Mouse (Mus musculus) CD8-positive naive resting alpha-beta T cell, adult 2 months (primary cell): Measurements from ENCODE around the gene Sema3b.
"Not testable (repeated sequence)": the region's sequence is repeated elsewhere in the genome, so short reads cannot be mapped to it uniquely, and the experiment has no call there.

Source experiments
- DNase-seq, 2 experiments: peaks; one replicate each; pipeline ENCODE4 v3.0.0; 2022; ENCODE audit warnings: low read depth in 2 of 2, low spot score in 2 of 2

Sema3b gene

GRCm38 (mm10) chr9:107570845-107571244 lies 38.2 kb downstream of the Sema3b start:
- no peak for DNase-seq

- DNase-seq: no peak
Observed at GRCm38 (mm10) chr9:107570016-107570415, 39.0 kb downstream of the Sema3b start.

DNA sequence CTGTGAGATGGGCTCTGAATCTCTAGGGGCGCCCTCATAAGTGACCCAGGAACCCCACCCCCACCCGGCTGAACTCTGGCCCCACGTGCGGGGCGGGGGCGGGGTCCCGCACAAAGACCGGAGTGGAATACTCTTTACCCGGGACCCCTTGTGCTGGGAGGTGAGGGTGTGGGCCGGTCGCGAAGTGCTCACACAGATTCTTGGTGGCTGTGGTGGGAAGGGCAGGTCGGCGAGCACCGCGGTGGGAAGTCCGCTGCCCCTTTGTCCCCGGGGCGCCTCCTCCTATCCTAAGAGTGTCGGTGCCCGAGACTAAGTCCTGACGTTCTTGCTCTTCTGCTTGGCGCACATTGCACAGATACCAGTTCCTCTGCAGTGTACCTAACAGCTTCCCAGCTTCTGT lies 39.8 kb downstream of the Sema3b start:
- no peak for DNase-seq

- peak; percentile 62 to 76 for DNase-seq
Observed at GRCm38 (mm10) chr9:107568331-107569261, 40.4 kb downstream of the Sema3b start.

- no peak for DNase-seq
Observed at GRCm38 (mm10) chr9:107567702-107568319, 41.2 kb downstream of the Sema3b start, which contains the start of gene Hyal2. Gene Hyal2, plus strand, starts transcription at chr9:107567945.

- no peak for DNase-seq
Observed at GRCm38 (mm10) chr9:107566855-107567254, 42.2 kb downstream of the Sema3b start.

GRCm38 (mm10) chr9:107566041-107566709 lies 42.9 kb downstream of the Sema3b start:
- DNase-seq: peak; percentile 67 to 68

DNA sequence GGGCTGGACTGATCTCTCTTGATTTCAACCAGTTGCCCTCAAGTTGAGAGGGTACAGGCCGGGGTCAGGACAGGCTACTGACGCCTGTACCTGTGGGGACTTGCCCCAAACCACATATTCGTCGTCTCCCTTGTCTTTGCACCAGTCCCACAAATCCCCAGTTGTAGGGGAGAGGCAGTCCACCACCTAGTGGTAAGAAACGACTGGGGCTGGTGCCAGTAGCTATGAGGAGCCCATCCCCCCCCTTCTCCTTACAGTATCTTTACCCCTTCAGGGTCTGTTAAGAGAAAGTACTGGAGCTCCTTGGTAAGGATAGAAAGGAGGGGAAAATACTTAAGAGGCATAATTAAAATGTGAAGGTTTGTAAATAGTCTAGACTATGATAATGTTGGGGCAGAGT lies 43.5 kb downstream of the Sema3b start:
- not testable (repeated sequence) for DNase-seq

DNA sequence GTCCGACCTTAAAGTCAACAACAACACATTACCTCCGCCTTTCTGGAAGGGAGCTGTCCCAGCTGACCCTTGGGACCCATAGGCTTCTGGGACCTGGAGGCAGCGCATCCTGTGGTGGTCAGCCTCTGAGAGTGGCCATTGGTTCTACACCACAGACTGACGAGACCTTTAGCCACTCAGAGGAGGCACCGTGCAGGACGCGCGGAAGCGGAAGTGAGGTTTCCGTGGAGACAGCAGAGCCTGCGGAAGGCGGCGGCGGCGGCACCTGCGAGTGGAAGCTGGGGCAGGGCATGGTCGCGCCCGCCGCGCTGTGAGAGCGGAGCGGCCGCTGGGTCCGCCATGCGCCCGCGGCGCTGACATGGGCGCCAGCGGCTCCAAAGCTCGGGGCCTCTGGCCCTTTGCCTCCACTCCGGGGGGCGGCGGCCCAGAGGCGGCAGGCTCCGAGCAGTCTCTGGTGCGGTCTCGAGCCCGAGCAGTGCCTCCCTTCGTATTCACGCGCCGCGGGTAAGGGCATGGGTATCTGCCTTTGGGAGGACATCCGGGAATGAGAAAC lies 45.9 kb downstream of the Sema3b start, which contains the start of gene Tusc2:
Gene Tusc2 (plus strand): TSS at position 227 of the 553 bp plus-strand sequence.
- peak; percentile 80 to 84 for DNase-seq

GRCm38 (mm10) chr9:107556346-107556745 lies 52.7 kb downstream of the Sema3b start:
- DNase-seq: no peak

DNA sequence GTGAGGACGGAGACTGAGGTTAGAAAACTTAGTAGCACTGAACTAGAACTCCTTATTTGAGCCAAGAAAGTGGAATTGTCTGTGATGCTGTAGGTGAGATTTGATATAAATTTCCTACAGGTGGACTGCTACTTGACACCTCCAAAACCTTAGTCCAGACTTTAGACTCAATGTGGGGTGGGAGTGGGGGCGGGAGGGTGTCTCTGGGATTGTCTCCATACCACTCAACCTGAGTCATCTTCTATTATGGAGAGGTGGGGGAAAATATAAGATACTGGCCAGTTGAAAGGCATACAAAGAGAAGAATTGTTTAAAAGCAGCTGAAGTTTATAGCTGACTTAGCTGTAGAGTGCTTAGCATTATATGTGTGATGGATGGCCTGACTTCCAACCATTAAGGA lies 53.3 kb downstream of the Sema3b start:
- no peak for DNase-seq

DNA sequence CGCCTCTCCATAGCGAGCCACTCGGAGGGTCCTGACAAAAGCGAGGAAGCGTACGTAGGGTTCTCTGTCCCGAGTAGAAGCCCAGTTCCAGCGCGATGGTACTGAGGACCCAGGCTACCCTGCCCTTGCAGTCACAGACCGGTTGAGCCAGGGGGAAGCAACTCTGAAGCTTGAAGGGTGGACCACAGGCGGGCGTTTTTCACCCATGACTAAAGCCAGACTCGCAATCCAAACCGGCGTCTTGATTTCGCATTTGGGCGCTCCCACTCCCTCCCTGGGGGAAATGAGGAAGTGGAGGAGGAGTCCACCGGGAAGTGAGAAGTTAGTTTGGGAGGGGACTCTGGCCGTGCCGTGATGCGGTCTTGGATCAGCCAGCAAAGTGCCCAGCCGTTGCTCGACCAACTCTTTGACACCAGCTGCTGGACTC lies 54.0 kb downstream of the Sema3b start:
- DNase-seq: no peak

DNA sequence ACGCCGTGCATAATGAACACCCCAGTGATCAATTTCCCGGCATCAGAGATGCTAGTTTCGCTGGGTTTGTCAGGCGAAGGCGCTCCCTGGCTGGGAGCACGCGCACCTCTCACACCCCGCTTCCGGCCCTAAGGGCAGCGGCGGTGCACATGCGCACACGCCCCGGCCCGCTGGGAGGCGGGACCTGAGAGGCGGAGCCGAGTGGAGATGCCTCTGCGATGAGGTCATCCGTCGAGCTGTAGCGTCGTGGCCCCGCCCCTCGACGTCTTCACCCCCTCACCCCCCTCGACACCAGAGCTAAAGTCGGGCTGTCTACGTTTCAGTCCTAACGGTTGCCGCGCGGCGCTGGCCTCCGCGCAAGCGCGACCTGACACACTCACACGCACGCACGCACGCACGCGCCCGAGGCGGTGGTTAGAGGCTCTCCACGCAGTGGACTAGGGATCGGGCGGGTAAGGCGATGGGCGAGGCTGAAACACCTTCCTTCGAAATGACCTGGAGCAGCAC lies 54.7 kb downstream of the Sema3b start:
- peak; percentile 94 to 95 for DNase-seq

- no peak for DNase-seq
Observed at GRCm38 (mm10) chr9:107553541-107554318, 55.3 kb downstream of the Sema3b start.

- DNase-seq: no peak
Observed at GRCm38 (mm10) chr9:107552690-107553393, 56.2 kb downstream of the Sema3b start.

- DNase-seq: no peak
Observed at GRCm38 (mm10) chr9:107551890-107552355, 57.1 kb downstream of the Sema3b start.

GRCm38 (mm10) chr9:107551117-107551889 lies 57.7 kb downstream of the Sema3b start, which contains the start of gene Rassf1:
Gene Rassf1, plus strand, starts transcription at chr9:107551555.
- peak; percentile 76 to 82 for DNase-seq

DNA sequence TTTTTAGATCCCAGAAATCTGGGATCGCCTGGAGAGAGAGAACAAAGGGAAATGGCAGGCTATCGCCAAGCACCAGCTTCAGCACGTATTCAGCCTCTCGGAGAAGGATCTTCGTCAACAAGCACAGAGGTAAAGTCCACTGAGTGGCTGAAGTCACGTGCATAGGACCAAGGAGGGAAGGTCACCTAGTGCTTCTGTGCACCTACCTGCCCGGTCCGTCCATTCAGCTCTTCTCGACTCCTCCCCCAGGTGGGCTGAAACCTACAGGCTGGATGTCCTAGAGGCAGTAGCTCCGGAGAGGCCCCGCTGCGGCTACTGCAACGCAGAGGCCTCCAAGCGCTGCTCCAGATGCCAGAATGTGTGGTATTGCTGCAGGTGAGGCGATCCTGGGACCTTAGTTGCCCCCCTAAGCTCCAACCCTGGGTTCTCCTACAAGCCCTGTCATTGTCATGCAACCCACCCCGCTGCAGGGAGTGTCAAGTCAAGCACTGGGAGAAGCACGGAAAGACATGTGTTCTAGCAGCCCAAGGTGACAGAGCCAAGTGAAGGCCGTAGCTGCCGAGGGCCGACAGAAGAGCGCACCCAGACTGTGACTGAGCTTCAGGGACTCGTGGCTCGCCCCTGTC lies 58.4 kb downstream of the Sema3b start:
- no peak for DNase-seq
